Mouse (Mus musculus): ENCODE measurements around the gene Sfxn3.

GRCm38 (mm10) chr19:45047417-45047934, at the start of gene Sfxn3:
- TF ChIP-seq GATA1 (IDR thresholded peaks at IDR 0.05; ENCODE audit: low read length) (no peak), TAL1 (IDR thresholded peaks at IDR 0.05; ENCODE audit: low read length) (no peak)
